Mouse (Mus musculus) 416B (cell line): ENCODE data around the gene F12.

ENCODE experiments used
- DNase-seq: peaks from one replicate; pipeline ENCODE4 v3.0.0; 2011; ENCODE audit warnings: low read depth

The F12 gene

DNA sequence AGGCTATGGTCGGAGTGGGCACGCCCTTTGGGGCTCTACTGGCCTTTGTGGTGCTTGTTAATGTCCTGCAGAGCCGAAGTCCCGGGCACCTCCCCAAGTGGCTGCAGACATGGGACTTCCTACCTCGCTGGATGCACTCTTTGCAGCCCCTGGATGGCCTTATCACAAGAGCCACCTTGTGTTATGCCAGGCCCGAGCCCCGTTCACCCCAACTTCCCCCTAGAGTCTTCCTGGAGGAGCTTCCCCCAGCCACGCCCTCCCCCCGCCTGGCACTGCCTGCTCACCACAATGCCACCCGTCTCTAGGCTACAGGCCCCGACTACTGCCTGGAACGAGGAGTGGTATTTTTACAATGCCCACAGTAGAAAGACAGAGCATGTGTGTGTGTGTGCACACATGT is 13.3 kb downstream of the F12 start:
- DNase-seq: peak; percentile 97

DNA sequence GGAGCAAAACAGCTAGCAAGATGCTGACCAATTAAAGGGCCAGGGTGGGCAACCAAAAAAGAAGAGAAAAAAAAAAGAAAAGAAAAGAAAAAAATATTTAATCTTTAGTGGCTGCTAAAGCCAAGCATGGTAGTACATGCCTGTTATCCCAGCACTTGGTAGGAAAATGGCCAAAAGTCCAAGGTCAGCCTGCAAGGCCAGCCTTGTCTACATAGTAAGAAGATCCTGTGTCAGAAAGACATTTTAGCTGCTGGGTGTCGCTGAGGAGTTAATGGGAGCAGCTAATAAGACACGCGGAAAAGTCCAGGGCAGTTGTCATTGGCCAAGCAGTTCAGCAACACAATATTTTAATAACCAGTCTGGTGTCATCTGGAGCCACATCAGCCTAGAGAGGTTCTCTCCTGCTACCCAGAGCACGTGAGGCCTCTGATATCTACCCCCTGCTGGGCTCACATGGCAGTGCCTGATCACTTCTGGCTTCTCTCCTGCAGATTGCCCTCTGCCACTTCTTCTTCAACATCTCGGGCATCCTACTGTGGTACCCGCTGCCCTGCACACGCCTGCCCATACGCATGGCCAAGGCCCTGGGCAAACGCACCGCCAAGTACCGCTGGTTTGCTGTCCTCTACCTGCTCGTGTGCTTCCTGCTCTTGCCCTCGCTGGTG is 13.8 kb downstream of the F12 start:
- no peak for DNase-seq

DNA sequence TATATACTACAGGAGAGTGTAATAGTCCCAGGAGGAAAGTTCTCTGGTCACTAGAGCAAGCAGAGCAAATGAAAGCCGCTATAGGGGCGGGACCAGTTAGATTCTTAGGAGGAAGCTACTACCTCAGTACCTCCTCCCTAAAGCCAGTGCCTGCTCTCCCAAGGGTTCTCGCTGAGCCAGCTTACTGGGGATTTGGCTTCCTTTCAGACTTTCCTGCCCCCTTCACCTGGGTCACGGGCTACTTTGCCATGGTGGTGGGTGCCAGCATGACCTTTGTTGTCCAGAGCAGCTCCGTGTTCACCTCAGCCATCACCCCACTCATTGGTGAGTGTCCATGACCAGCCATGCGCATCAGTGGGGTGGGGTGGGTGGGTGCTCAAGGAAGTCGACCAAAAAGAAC is 14.8 kb downstream of the F12 start:
- DNase-seq: no peak

DNA sequence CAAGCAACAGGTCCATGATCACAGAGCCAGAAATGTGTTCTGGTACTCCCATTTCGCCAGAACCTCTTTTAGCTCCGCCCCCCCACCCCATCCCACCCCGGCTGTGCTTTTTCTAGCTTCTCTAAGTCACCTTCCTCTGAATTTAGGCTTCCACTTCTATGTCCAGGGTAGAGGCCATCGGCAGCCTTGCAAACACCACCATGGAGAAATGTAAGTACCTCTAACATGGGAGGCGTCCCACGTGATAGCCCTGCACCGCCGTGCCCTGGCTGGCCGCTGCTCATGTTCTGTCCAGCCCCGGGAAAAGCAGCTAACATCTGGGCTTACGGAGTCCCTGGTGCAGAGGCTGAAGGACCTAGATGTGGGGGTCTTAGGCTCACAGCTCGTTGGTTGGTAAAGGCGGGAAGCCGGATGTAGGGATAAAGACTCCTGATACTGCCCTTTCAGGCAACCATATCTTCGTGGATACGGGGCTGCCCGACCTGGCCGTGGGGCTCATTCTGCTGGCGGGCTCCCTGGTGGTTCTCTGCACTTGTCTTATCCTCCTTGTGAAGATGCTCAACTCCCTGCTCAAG is 18.0 kb downstream of the F12 start:
- DNase-seq: no peak

DNA sequence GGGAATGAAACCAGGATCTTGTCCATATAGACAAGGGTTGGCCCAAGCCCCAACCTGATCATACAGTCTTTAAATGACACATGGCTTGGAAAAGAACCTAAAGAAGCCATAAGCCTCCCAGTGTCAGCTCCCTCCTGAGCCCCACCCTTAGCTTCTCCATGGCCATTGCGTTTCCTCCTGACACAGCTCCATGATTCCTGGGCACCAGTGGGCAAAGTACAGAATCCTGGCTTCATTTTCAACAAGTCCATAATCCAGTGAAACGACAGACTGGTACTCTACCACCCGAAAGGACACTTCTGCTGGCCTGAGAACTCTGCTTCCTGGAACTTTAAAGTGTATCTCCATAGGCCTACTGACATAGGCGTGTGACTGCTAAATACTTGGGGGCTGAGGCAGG is 19.3 kb downstream of the F12 start:
- DNase-seq: no peak

DNA sequence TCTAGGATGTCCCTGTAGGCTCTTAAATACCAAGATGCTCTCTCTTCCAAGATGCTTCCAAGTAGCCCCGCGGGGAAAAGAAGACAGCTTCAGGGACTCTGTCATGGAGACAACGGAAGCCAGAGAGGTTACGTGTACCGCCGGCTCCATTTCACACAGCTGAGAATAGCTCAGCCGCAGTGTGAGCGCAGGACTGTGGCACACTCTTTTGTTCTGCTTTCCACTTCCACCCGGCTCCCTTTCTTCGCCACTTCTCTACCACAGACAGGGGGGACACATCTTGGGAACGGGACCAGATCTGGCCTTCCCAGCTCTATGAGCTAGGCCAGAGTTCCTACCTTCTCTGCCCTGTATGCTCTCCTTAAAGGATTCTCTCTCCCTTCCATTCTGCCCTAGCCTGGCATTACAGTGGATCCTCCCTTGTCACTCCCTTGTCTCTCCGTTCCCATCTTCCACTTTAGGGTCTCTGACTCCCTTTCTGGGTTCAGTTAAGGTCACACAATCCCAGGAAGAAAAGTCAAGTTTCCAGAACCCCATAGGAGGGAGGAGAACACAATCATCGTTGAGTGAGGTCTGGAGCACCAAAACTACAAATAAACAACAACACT is 20.7 kb downstream of the F12 start:
- no peak for DNase-seq

DNA sequence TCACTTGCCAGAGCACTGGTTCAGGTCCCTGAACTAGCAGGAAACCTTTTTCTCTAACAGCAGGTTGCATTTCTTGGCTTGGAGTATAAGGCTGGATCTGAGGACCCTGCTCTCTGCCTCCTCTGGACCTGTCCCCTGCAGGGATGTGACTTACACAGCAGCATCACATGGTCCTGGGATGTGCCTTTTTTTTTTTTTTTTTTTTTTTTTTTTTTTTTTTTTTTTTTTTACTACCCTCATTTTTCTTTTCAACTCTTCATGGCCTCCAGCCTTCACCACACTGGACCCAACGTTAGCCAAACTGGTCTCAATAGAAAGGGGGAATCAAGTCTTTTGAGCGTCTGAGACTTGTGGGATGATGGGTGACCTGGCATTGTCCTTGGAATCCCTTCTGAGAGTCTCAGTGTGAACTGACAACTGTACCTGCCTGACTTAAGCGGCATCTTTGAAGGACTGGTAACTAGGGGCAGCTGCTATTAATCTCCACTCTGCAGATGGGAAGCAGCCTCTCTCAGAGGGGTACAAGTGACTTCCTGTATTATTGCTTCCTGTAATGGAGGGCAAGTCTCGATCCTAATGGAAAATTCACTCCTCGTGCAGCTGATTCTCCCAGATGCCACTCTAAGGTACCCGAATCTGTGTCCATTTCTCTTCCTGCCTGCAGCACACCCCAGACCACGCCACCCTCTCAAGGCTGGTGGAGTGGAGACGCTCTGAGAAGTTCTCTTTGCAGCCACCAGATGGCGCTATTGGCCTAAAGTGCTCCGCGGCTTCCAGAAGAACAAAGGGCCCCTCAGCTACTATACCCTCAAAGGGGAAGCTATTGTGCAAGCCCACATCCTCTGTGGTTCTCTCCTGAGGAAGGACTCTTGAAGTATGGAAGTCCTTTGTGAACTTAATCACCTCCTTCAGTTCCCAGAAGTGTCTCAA is 21.5 kb downstream of the F12 start:
- peak; percentile 97 for DNase-seq

DNA sequence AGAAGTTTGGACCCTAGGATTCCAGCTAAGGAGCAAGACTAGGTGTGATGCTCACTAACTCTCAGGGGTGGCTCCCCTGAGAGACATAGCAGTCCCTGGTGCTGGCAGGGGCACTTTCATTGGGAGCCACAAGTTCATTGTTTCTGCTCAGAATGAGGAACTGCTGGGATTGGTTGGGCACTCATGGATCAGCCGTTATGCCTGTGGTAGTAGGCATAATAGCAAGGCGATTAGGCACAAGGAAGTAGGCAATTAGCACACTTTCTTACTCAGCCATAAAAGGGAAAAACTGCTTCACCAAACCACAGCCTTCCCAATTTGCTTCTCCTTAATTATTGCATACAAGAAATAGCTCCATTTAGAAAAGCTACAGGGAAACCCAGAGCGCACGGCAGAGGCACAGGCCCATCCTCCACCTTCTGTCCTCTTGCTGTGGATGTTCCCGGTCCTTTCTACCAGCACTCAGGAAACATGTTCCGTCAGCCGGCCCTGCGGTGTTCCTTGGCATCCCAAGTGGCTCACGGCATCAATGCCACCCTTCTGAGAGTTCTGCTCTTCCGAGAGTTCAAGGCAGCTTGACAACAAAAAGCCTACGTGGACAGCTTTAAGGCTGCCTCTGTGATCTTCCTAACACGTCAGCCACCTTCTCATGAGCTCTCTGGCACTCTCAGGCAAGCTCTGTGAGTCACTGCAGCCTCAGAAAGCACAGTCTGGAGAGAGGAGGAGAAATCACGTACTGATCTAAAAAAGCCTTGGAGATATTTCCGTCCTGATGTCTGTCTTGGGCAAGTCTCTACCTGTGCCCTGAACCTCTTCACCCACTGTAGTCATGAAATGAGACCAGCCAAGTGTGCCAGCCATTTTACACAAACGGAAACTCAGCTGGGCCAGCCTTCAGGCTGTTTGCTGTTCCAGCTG is 22.4 kb downstream of the F12 start:
- DNase-seq: no peak

DNA sequence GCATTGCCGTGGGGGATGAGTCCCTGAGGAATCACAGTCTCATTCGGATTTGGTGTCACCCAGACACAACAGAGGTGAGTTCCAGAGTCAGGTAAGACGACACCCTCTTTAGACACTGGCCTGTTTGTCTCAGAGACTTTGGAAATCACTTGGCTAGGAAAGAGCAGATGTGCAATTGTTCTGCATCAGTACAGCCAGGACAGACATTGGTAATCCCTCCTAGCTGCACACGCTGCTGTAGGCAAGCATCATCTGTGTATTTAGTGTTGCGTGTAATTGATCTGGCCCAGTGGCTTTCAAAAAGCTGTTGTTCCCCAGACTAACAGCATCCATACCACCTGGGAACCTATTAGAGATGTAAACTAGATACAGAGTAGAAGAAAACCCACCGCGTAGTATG is 23.3 kb downstream of the F12 start:
- no peak for DNase-seq

DNA sequence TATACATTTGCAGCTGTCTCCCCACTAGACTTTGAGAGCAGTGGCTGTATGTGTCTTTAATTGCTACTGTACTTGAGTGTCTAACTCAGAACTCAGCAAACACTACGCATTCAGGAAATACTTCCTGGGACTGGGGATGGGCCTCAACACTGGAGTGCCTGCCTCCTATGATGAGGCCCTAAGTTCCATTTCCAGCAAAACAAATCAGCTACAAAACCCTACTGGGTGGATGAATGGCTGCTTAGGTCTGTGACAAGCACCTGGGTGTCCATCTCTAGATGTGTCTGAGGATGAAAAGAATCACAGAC is 26.6 kb downstream of the F12 start:
- DNase-seq: no peak

DNA sequence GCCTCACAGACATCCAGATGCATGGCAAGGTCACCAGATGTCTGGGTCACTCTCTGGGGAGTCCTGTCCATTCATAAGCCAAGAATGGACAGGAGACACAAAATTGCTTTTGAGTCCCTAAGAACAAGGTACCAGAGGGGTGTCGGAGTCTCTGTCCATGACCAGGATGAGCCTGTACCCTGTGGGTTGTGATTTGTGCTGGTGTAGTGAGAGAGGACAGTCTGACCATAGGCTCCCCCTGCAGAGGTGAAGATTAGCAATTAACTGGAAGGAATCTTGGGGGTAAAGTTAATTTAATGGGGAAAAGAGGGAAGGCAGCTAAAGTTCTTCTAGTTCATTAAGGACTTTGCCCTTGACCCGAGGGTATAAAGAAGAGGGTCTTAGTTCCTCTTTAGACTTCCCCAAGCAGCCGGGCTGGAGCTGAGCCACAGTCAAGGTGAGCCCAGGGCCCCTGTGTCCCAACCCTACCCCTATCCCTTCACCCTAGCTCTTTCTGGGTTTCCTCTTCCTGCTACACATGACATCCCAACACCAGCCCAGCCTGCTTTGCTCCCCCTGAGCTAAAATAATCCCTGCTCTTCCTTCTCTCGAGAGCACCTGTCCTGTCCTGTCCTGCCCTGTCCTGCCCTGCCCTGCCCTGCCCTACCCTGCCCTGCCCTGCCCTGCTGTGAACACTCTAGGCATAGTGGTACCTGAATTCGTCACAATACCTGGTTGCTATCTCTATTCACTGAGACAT is 27.1 kb downstream of the F12 start:
- DNase-seq: no peak

DNA sequence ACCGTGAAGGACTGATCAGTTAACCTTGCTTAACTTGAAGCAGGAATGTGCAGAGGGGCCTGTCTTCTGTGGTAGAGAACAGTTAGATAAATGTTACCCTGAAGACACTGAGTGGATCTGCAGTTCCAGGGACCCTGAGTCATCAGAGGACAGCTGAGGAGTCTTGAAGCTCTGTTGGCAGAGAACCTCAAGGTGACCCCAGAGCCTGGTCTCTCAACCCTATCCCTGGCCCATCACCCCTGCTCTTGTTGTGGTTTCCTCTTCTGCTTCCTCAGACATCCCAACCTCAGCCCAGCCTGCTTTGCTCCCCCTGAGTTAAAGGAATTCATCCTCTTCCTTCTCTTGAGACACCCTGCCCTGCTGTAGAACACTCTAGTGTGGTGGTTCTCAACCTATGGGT is 28.5 kb downstream of the F12 start, which contains the start of gene Slc34a1:
TSS of gene Slc34a1 (plus strand) at position 100 of the 400 bp plus-strand sequence.
- DNase-seq: peak; percentile 55

DNA sequence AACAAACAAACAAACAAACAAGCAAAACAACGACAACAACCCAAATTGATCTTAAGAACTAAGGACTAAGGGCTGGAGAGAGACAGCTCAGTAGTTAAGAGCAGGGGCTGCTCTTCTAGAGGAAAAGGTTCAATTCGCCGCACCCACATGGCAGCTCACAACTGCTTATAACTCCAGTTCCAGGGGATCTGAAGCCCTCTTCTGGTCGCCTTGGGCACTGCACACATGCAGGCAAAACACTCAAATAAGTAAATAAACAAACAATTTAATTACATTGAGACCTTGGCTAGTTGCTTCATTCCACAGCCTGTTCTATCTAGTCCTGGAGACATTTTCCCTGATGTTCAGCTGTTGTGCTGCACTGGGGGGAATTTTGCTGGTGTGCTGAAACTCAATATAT is 33.7 kb downstream of the F12 start:
- DNase-seq: peak; percentile 72

DNA sequence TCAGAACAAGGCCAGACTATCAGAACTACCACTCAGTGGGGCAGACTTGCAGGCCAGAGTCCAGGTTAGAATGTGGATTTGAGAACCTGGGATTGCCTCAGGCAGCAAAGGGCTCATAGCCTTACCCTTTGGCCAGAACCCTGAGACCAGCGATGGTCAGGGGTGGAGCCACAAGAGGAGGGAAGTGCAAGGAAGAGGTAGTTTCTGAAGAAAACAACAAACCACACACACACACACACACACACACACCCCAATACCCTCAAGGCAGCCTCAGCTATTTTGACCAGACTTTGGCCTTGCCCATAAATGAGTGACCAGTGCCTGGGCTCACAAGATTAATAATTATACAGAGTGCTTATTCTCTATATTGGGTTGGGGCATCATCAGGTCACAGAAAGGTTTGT is 35.0 kb downstream of the F12 start:
- DNase-seq: peak; percentile 24

DNA sequence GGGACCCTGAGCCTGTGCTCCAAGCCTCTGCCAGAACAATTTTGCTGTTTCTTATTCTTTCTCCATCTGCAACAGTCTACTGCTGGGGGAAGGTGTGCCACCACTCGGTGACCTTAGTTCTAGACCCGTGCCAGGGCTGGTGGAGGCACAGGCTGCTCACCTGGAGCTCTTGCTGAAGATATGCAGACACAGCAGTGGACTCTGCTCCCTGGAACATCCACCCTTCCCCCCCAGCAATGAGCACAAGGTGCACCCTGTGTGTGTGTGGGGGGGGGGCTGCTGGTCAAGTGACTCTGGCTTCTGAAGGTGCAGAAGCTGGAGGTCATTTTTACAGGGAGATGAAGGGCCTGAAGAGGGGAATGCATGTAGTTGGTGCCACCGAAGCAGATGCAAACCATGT is 35.9 kb downstream of the F12 start:
- DNase-seq: no peak

DNA sequence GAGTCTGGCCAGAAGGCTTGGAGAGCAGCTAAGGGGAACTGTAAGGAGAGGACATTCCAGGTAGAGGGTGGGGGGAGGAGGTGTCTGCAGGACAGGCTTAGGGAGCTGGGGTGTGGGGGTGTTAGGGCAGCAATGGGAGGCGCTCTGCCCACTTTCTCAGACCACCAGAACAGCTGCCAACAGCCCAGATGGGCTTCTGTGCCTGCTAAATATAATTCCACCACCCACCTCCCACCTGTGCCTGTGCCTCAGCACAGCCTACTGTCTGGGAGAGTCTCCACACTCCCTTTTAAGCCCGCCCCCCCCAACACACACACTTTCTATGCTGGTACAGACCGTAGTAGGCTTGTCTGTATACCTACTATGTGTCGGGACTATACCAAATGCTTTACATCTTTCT is 44.8 kb downstream of the F12 start:
- no peak for DNase-seq

DNA sequence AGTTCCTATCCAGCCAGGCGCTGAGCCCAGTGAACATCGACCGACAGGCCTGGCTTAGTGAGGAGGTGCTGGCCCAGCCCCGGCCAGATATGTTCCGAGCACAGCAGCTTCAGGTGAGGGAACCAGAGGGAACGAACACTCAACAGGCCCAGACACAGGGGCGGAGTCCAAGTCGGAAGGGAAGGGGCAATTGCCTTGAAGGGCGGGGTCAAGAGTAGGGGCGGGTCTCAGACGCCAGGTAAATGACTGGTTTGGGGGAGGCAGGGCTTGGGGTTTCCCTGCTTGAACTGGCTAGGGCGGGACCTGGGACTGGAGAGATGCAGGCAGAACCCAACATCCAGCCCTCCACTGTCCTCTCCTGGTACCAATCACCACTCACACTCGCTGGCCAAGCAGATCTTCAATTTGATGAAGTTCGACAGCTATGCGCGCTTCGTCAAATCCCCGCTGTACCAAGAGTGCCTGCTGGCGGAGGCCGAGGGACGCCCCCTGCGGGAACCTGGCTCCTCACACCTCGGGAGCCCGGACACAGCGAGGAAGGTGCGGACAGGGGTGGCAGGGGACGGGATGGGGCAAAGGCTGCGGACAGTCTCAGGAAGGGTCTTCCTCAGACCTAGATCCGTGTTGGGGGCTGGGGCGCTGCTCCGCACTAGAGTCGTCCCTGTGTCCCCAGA is 47.5 kb downstream of the F12 start:
- DNase-seq: no peak

DNA sequence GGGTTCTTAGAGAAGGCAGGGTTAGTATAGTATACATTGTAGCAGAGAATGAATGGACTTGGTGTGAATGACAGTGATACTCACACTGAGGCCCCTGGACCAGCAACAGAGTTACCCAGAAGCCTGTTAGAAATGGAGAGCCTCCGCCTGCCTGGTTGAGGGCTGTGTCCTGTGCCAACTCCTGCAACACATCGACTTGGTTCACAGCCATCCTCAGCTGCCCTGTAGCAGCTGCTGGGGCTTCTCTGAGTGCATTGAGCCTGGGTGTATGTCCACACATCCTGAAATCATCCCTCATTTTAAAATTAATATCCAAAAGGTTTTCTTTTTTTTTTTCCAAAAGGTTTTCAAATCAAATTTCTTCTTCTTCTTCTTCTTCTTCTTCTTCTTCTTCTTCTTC is 50.7 kb downstream of the F12 start:
- no peak for DNase-seq

DNA sequence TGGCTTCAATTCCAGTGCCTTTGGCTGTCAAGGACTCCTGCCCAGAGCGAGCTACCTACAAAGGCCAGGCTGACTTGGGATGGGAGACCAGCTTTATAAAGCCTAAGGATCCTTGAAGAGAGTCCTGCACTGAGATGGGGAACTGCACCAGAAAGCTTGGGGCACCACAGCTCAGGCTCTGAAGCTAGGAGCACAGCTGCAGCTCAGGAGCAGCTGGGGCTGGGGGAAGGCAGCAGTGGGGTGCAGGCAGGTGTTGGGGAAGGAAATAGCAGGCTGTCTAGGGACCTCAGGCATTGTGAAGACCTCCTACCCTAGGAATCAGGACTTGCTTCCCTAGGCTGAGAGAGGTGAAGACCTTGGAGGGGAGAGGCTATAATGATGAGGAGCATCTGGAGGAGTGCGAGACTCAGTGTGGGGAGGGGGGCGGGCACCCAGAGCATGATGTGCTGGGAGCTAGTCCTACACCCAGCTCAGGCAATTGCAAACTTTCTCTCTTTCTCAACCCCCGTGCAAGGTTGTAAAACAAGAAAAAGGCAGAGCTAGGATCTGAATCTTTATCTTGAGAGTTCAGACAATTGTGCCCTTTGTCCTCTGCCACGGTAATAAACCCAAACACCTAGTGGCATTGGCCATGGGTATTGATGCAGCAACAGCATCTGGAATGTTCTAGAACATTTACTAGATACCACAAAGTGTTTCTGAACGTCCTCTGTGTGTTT is 52.2 kb downstream of the F12 start:
- DNase-seq: no peak

DNA sequence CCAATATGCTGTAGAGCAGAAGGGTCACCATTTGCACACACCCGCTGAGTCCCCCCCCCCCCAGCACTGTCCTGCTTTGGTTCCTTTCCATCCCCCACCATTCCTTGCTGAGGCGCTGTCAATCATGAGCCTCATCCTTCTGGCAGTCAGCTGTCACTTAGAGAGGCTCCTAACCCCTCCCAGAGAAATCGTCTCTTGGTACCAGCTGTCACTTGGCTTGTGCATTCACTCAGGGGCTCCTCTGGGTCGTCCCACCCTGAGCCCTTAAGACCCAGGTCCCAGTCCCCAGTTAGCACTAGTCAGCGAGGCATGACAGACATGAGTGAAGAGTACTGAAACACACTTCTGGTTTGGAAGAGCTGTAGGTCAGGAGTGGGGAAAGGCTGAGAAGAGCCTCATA is 54.9 kb downstream of the F12 start:
- DNase-seq: no peak
